Mouse (Mus musculus): ENCODE measurements around the gene Emcn. TPM values are rescaled to one million over a fixed set of nuclear protein-coding genes. Genes with fewer than 3 reads are reported as not detected.

Gene Emcn
- polyA plus RNA-seq, 1 experiment, result 15.7 TPM

DNA sequence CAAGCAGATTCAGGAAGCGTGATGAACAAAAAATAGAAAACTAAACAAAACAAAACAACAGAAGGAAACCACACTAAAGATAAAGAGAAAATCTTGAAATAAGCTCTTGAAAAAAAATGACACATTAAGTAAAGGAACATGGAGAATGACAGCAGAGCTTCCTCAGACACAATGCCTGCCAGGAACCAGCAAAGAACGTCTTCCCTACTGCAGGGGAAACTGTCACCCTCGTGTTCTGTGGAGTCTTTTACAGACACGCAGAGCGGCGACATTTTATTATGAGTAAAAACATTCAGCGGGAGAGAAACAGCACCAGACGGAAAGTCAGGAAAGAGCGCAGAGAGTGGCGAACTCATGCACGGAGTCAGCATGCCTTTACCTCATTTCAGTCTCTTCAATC, 54.7 kb downstream of the Emcn start:
- peak in 1 of 2 experiments; percentile 33 for DNase-seq (ENCODE audit: extremely low spot score in 1 of 2, low spot score in 1 of 2)

DNA sequence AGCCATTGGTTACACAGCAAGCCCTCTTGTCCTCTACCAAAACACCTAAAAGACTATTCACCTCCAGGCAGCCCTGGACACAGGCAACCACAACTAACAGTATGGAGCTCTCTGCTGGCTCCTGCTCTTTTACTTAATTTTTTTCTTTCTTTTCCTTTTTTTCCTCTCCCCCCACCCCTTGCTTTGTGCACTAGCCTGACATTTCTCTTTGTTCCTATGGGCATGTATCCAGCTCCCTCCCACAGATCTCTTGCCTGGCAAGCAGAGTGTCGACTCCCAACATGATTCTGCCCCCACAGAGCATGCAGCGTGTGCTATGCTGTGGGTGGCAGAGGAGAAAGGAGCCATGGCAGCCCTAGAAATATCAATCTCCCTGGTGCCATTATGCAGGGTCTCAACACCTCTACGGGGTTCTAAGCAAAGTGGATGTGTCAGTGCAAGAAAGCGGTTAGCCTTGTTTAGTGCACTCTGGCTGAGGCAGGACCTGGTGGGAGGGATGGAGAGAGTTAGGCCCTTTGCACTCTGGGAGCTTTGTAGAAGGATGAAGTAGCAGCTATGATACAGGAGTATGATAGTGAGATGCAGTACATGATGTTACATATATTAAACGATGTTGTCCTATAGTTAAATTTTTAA, 74.7 kb downstream of the Emcn start:
- peak; percentile 78 to 90 for DNase-seq (ENCODE audit: extremely low spot score in 1 of 2, low spot score in 1 of 2)

DNA sequence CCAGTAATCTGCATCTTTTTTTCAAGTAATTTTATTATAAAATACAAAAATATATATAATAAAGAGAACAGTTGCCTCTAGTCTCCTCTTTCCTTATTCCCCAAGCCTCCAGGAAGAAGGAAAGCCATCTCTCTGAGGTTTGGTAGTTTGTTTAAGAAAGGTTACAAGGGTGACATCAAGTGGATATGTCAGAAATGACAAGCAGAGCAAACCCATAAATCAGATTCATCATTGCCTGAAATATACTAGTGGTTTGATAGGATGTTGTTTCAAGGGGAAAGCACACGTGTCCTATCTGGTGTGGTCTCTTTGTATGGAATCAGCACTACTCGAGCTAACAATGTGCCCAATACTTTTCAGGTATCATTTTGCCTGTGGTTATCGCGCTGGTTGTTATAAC, 77.8 kb downstream of the Emcn start:
- peak in 1 of 2 experiments; percentile 71 for DNase-seq (ENCODE audit: extremely low spot score in 1 of 2, low spot score in 1 of 2)

DNA sequence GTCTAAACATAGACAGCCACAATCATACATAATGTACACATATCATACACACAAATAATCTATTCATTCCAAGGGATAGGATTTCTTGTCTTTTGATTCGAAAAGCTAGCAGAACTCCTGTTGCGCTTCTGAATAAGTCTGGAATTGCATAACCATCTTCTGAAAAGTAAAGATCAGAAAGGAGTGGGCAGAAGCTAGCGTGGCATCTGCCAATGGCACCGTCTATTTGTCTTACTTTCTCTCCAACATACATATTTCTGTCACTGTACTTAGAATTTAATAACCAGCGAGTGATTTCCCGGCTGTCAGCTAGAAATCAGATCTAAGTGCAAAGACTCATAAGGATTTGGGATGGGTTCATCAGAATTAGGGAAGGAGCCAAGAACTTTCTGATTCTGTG, 88.6 kb downstream of the Emcn start:
- DNase-seq (ENCODE audit: extremely low spot score in 1 of 2, low spot score in 1 of 2), result peak in 1 of 2 experiments; percentile 27

- DNase-seq (ENCODE audit: extremely low spot score in 1 of 2, low spot score in 1 of 2), result no peak
These were observed 124.2 kb downstream of the Emcn start for GRCm38 (mm10) chr3:137464902-137465629.

GRCm38 (mm10) chr3:137465953-137466352, 125.1 kb downstream of the Emcn start:
- DNase-seq (ENCODE audit: extremely low spot score in 1 of 2, low spot score in 1 of 2), result no peak

GRCm38 (mm10) chr3:137466766-137467165, 125.9 kb downstream of the Emcn start:
- no peak for DNase-seq (ENCODE audit: extremely low spot score in 1 of 2, low spot score in 1 of 2)

DNA sequence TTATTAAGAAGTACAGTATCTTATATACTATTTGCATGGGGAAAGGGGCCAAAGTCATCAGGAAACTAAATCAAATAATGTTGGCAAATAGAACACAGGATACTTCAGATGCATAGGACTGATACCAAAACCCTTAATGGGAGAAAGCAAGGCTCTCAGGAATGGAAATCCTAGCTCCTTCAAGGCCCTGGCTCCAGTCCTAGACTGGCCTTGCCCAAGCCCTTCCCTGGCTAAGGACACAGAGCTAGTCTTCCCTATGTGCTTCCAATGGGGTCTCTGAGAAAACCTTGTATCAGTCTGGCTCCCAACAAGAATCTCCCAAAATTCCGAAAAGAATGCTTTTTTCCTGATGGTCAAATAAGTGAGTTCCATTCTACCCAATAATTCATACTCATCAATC, 126.5 kb downstream of the Emcn start:
- no peak for DNase-seq (ENCODE audit: extremely low spot score in 1 of 2, low spot score in 1 of 2)

GRCm38 (mm10) chr3:137472145-137472544, 131.3 kb downstream of the Emcn start:
- DNase-seq (ENCODE audit: extremely low spot score in 1 of 2, low spot score in 1 of 2), result no peak

- peak in 1 of 2 experiments; percentile 44 for DNase-seq (ENCODE audit: extremely low spot score in 1 of 2, low spot score in 1 of 2)
These were observed 139.0 kb downstream of the Emcn start for GRCm38 (mm10) chr3:137479761-137480339.

GRCm38 (mm10) chr3:137481157-137481556, 140.3 kb downstream of the Emcn start:
- DNase-seq (ENCODE audit: extremely low spot score in 1 of 2, low spot score in 1 of 2), result no peak

Data from frontal cortex, adult 2 months (tissue).